Mouse (Mus musculus) liver, embryonic 13.5 days (tissue): ENCODE measurements around the gene Npdc1. TPM values are rescaled to one million over a fixed set of nuclear protein-coding genes. Genes with fewer than 3 reads are reported as not detected.
A peak's percentile ranks its signal among the peaks of the same experiment; 100 is the strongest.
"Not testable (repeated sequence)": the region's sequence is repeated elsewhere in the genome, so short reads cannot be mapped to it uniquely, and the experiment has no call there.

Source experiments
- ATAC-seq: fragments of 200-750 bp; cut with Nextera tagmentation; 2 replicates; pipeline ENCODE4 v1.8.0; 2017; ENCODE audit warnings: low read depth, mild to moderate bottlenecking, moderate number of reproducible peaks, moderate library complexity
- DNase-seq: peaks from one replicate; pipeline ENCODE4 v3.0.0; 2022
- H3K27ac ChIP-seq: fragments of 300-500 bp; sonication (generic); 2 replicates; pipeline ENCODE4 v1.5.1; 2015; ENCODE audit warnings: moderate library complexity, mild to moderate bottlenecking, inconsistent platforms
- H3K27me3 ChIP-seq: fragments of 300-500 bp; sonication (generic); 2 replicates; pipeline ENCODE4 v1.6.1; 2015; ENCODE audit warnings: mild to moderate bottlenecking, inconsistent platforms
- H3K36me3 ChIP-seq: fragments of 300-500 bp; sonication (generic); 2 replicates; pipeline ENCODE4 v1.6.1; 2015; ENCODE audit warnings: mild to moderate bottlenecking, inconsistent platforms
- H3K4me1 ChIP-seq: fragments of 300-500 bp; sonication (generic); replicated peaks from 2 replicates; pipeline ENCODE4 v1.6.1; 2015; ENCODE audit warnings: inconsistent platforms
- H3K4me2 ChIP-seq: fragments of 300-500 bp; sonication (generic); 2 replicates; pipeline ENCODE4 v1.6.1; 2015; ENCODE audit warnings: inconsistent platforms, mild to moderate bottlenecking, moderate library complexity
- H3K4me3 ChIP-seq: fragments of 300-500 bp; sonication (generic); replicated peaks from 2 replicates; pipeline ENCODE4 v1.5.1; 2015; ENCODE audit warnings: mild to moderate bottlenecking, inconsistent platforms
- H3K9ac ChIP-seq: fragments of 300-500 bp; sonication (generic); 2 replicates; pipeline ENCODE4 v1.6.1; 2015; ENCODE audit warnings: mild to moderate bottlenecking, inconsistent platforms
- H3K9me3 ChIP-seq: fragments of 300-500 bp; sonication (generic); replicated peaks from 2 replicates; pipeline ENCODE4 v1.6.1; 2016; ENCODE audit warnings: inconsistent platforms
- WGBS: fragments of 180-500 bp; shearing (Covaris S2); methylation state at CpG from one replicate; pipeline ENCODE4 v1.1.7; 2015; ENCODE audit not compliant: insufficient replicate concordance; 5-methylcytosine and 5-hydroxymethylcytosine counted together
- polyA plus RNA-seq: library from polyadenylated mRNA; unstranded; fragments of >200 nt; fragmentation: Nextera tagmentation; extraction: Ambion mirVana; gene quantifications from 2 replicates; pipeline ENCODE4 v1.2.1, GENCODE M21; 2015

Npdc1 gene
- polyA plus RNA-seq, 1 experiment from 2014 or later = 4.2 TPM

DNA sequence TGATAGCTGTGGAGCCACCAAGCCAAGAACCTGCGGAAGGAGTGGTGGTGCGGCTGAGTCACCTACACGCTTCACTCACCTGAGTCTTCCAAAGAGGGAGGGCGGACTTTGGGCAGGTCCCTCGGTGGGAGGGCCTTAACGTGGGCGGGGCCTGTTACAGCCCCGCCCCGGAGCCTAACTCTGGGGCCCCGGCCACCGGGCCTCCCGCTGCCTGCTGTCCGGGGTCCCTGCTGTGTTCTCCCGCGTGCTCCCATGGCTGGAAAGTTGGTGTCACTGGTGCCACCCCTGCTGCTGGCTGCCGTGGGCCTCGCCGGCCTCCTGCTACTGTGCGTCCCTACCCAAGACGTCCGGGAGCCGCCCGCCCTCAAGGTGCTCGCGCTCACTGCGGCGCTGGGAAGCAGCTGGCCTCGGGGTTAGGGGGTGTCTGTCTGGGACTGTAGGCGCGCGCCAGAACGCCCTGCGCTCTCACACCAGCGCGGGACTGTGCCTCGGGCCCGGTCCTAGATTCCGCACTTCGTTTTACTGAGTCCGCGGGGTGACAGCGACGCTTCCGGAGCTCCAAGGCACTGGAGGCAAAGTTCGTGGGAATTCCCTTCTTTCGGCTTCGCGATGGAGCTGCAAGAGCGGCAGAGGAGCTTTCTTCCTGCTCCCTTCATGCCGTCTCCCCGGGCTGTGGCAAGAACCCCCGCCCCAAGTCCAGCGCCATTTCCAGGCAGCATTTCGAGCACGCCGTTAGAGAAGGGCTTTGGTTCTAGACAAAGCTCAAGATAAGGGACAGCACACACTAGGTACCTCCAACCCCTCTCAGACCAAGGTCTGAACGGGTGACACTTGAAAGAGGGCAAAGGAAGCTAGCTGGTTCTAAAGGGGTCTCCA lies 3.2 kb upstream of the Npdc1 start, which contains the start of gene Entpd2:
TSS of gene Entpd2 (plus strand) at position 154 of the 876 bp plus-strand sequence.
- peak within 1 kb of the TSS; percentile 72 for H3K4me2 ChIP-seq
- no peaks in the 10 kb centered on the region for H3K9me3 ChIP-seq
- H3K4me1 ChIP-seq = peaks cover 19% of the 10 kb centered on the region
- WGBS = 2% methylated on average over 57 of the region's 57 CpGs
- DNase-seq = no peak
- no peak within 1 kb of the TSS for H3K27ac ChIP-seq
- ATAC-seq = peak; percentile 59; the same call in 1 of the 2 replicates
- no peak within 1 kb of the TSS for H3K9ac ChIP-seq
- peak within 1 kb of the TSS; percentile 51 for H3K4me3 ChIP-seq
- H3K27me3 ChIP-seq = peaks cover 81% of the 10 kb centered on the region
- no peaks in the 10 kb centered on the region for H3K36me3 ChIP-seq

DNA sequence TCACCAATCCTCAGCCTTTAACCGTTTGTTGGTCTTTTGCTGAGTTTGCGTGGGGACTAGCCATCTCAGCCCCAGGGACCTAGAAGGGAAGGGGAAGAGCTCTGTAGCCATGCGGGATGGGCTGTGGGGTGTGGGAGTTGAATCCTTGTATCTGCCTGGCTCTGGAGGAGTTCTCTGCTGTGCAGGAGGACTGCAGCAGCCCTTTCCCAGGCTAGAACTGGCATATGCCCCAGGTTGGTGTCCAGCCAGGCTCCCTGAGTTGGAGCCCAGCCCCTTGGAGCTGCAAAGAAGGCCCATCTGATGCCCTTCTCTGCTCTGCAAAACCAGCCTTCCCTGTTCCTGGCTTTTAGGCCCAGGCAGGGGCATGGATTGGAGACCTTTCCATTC lies 2.6 kb upstream of the Npdc1 start:
- Histone ChIP-seq H3K27me3 (peaks cover 88% of the 10 kb centered on the region), H3K27ac (no peak overlapping the region), H3K9ac (no peak overlapping the region), H3K4me3 (no peak overlapping the region), H3K4me1 (peaks cover 19% of the 10 kb centered on the region), H3K4me2 (no peak overlapping the region), H3K9me3 (no peaks in the 10 kb centered on the region), H3K36me3 (no peaks in the 10 kb centered on the region)
- no peak for ATAC-seq
- DNase-seq = no peak
- 27% methylated on average over 3 of the region's 3 CpGs for WGBS

DNA sequence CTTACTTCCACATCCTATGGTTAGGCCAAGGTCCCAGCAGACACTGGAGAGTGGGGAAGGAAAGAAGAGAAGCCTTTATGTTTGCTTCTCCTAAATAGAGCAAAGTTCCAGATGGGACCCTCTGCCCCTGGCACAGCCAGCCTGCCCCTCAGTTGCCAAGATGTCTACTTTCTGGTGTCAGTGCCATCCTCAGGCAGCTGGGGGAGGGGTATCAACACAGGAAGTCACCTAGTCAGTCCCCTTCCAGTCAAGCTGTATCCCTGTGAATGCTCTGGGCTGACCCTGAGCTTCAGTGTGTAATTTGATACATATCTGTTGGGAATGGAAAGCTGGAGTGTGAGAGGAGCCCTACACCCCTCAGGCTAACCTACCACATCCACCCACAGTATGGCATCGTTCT lies 2.1 kb upstream of the Npdc1 start:
- no peaks in the 10 kb centered on the region for H3K36me3 ChIP-seq
- no peaks in the 10 kb centered on the region for H3K9me3 ChIP-seq
- peaks cover 19% of the 10 kb centered on the region for H3K4me1 ChIP-seq
- H3K27me3 ChIP-seq = peaks cover 92% of the 10 kb centered on the region
- DNase-seq = no peak
- H3K27ac ChIP-seq = no peak overlapping the region
- no peak overlapping the region for H3K4me3 ChIP-seq
- ATAC-seq = no peak
- no peak overlapping the region for H3K9ac ChIP-seq
- 43% methylated on average over 1 of the region's 1 CpGs for WGBS
- no peak overlapping the region for H3K4me2 ChIP-seq

DNA sequence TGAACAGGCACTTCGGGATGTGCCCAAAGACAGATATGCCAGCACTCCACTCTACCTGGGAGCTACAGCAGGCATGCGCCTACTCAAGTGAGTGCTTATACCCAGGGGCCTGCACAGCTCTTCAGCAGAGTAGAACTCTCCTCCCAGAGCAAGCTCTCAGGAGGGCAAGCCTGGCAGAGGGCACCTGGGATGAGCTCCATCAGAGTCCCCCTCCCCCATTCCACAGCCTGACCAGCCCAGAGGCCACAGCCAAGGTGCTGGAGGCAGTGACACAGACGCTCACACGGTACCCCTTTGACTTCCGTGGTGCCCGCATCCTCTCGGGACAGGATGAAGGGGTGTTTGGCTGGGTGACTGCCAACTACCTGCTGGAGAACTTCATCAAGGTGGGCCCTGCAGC lies 1.1 kb upstream of the Npdc1 start:
- Histone ChIP-seq H3K4me1 (peaks cover 25% of the 10 kb centered on the region), H3K9ac (no peak overlapping the region), H3K4me3 (no peak overlapping the region), H3K36me3 (no peaks in the 10 kb centered on the region), H3K4me2 (no peak overlapping the region), H3K9me3 (no peaks in the 10 kb centered on the region), H3K27ac (no peak overlapping the region), H3K27me3 (peaks cover 99% of the 10 kb centered on the region)
- WGBS = 73% methylated on average over 7 of the region's 7 CpGs
- ATAC-seq (no peak), DNase-seq (no peak)

DNA sequence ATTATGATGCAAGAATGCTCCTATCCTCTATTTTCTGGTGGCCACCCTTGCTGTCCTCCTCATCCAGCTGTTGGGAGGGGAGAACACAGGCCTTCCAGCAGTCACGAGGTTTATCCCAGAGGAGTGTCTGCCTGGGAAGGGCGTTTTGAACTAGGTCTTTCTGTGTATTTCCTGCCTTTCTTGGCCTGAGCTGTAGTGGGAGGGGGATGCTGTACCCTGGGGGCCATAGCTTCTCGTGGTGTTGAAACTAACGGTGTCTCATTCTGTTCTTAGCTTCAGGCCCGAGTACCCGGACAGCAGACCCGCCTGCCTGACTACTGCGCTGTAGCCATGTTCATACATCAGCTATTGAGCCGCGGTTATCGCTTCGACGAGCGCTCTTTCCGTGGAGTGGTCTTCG lies 1.1 kb downstream of the Npdc1 start:
- H3K4me1 ChIP-seq = peaks cover 26% of the 10 kb centered on the region
- H3K9me3 ChIP-seq = no peaks in the 10 kb centered on the region
- peaks cover 98% of the 10 kb centered on the region for H3K27me3 ChIP-seq
- no peak for DNase-seq
- H3K4me3 ChIP-seq = no peak overlapping the region
- H3K27ac ChIP-seq = no peak overlapping the region
- ATAC-seq = no peak
- no peak overlapping the region for H3K4me2 ChIP-seq
- no peak overlapping the region for H3K9ac ChIP-seq
- WGBS = 19% methylated on average over 16 of the region's 16 CpGs
- H3K36me3 ChIP-seq = no peaks in the 10 kb centered on the region

DNA sequence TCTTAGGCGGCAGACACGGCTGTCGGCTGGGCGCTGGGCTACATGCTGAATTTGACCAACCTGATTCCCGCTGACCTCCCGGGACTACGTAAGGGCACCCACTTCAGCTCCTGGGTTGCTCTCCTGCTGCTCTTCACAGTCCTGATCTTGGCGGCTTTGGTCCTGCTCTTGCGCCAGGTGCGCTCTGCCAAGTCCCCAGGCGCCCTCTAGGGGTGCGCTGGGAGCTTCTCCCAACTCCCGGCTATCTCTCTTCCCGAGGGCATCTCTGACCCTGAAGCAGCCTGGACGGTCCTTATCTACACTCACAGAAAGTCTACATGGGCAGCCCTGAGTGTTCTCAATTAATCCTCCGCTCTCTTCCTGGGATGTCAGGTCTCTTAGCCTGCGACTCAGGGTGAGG lies 1.6 kb downstream of the Npdc1 start:
- Histone ChIP-seq H3K4me1 (peaks cover 21% of the 10 kb centered on the region), H3K27me3 (peaks cover 98% of the 10 kb centered on the region), H3K36me3 (no peaks in the 10 kb centered on the region), H3K9ac (no peak overlapping the region), H3K9me3 (no peaks in the 10 kb centered on the region), H3K4me2 (0 out of 2 replicates have a peak overlapping the region, but pooled peaks have one; percentile 19), H3K27ac (no peak overlapping the region), H3K4me3 (no peak overlapping the region)
- 0 out of 2 replicates have a peak, but pooled peaks have one; percentile 43 for ATAC-seq
- DNase-seq = peak; percentile 34
- WGBS = 3% methylated on average over 17 of the region's 17 CpGs

DNA sequence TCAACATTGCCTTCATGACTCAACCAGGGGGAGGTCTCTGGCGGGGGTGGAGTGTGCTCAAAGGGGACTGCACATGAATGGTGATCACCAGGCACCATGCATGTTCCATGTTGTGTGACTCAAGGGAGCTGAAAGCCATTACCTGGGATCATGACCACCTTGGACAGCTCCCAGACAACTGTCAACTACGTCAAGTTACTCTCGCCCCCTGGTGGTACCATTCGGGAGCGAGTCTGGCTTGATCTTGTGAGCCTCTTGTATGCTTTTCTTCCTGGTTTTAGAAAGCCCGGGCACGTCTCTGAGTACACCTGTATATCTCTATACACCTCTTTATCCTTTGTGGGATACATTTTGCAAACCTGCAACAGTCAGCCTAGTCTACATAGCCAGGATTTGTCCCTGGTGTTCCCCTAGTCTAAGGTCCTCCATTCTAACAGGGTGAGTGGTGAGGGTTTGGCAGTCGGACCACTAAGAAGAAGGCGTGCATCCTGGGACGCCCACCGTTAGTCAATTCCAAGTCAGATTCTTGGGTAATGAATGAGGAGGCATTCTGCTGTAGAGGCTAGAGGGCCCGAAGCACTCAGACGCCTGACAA lies 3.3 kb downstream of the Npdc1 start:
- peak; percentile 67 for DNase-seq
- 3% methylated on average over 13 of the region's 13 CpGs for WGBS
- H3K9ac ChIP-seq = 0 out of 2 replicates have a peak overlapping the region, but pooled peaks have one; percentile 2
- no peak overlapping the region for H3K27ac ChIP-seq
- peaks cover 94% of the 10 kb centered on the region for H3K27me3 ChIP-seq
- H3K4me1 ChIP-seq = peaks cover 13% of the 10 kb centered on the region
- H3K4me3 ChIP-seq = peak overlapping the region; percentile 56
- H3K36me3 ChIP-seq = no peaks in the 10 kb centered on the region
- peak overlapping the region; percentile 62 for H3K4me2 ChIP-seq
- no peak for ATAC-seq
- no peaks in the 10 kb centered on the region for H3K9me3 ChIP-seq

DNA sequence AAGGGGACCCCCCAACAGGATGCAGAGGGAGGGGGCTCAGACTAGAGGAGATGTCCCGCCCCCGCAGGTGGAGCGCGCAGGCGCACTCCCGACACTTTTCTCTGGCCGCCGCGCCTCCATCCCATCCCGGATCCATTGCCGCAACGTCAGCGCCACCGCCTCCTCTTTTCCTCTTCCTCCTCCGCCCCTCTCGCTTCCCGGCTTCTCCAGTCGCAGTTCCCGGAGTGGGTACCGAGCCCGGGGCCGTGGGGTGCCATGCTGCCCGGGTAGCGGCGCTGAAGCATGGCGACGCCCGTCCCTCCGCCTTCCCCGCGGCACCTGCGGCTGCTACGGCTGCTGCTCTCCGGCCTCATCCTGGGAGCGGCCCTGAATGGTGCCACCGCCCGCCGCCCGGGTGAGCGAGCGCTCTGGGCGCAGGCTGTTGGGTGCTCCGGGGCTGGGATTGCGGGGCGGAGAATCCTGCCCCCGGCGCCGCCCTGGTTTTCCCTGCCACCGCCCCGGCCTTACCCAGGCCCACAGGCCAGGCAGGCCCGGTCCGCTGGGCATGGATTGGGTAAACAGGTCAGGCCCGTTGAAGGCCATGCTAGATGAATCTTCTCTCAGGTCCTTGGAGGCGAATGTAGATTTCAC lies 3.9 kb downstream of the Npdc1 start:
- Histone ChIP-seq H3K4me1 (peaks cover 13% of the 10 kb centered on the region), H3K9ac (0 out of 2 replicates have a peak overlapping the region, but pooled peaks have one; percentile 2), H3K27ac (no peak overlapping the region), H3K36me3 (no peaks in the 10 kb centered on the region), H3K9me3 (no peaks in the 10 kb centered on the region), H3K4me2 (peak overlapping the region; percentile 62), H3K4me3 (peak overlapping the region; percentile 56), H3K27me3 (peaks cover 92% of the 10 kb centered on the region)
- ATAC-seq = peak; percentile 21; the same call in 1 of the 2 replicates
- no peak for DNase-seq
- 3% methylated on average over 53 of the region's 54 CpGs for WGBS

DNA sequence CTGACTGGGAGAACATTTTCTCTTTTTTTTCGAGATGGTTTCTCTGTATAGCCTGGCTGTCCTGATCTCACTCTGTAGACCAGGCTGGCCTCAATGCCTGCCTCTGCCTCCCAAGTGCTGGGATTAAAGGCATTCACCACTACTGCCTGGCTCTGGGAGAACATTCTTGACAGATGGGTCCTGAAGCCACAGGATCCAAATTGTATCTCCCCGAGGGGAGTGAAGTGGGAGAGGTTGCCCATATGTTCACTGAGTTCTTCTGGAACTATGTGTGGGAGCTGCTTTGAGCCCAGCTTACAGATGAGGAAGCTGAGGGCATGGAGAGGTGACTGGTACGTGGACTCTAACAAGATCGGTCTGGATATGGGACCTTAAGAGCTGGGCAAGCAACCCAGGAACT lies 4.8 kb downstream of the Npdc1 start:
- H3K27me3 ChIP-seq = peaks cover 83% of the 10 kb centered on the region

DNA sequence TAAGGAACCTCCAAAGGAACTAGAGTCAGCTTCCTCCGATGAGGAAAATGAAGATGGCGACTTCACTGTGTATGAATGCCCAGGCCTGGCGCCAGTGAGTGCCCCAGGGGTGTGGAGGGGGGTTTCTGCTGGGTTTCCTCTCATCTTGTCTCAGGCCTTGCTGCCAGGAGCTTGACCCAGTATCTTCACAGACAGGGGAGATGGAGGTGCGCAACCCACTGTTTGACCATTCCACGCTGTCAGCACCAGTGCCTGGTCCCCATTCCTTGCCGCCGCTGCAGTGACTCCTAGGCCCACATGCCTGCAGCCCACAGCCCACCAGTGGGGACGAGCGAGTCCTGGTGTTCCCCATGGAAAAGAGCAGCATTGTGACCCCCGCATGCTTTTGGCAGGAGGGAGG lies 9.8 kb downstream of the Npdc1 start:
- no peak overlapping the region for H3K4me3 ChIP-seq

More for the DNA sequence above, 4.8 kb downstream of the Npdc1 start:
- H3K27ac ChIP-seq = no peak overlapping the region
- H3K9me3 ChIP-seq = no peaks in the 10 kb centered on the region
- 56% methylated on average over 4 of the region's 4 CpGs for WGBS
- peaks cover 13% of the 10 kb centered on the region for H3K4me1 ChIP-seq
- no peak overlapping the region for H3K4me2 ChIP-seq
- DNase-seq = no peak
- no peaks in the 10 kb centered on the region for H3K36me3 ChIP-seq
- H3K9ac ChIP-seq = no peak overlapping the region
- H3K4me3 ChIP-seq = no peak overlapping the region
- ATAC-seq = no peak

DNA sequence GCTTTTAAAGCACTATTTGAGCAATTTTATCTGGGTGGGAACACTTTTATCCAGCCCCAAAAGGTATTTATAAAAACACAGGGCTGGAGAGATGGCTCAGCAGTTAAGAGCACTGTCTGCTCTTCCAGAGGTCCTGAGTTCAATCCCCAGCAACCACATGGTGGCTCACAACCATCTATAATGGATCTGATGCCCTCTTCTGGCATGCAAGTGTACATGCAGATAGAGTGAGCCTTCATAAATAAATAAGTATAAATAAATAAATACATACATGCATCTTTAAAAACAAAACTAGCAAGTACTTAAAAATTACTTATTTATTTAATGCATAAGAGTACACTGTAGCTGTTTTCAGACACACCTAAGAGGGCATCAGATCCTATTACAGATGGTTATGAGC lies 14.3 kb downstream of the Npdc1 start:
- H3K27ac ChIP-seq, H3K4me3 ChIP-seq, DNase-seq, H3K9me3 ChIP-seq, ATAC-seq, H3K36me3 ChIP-seq, H3K9ac ChIP-seq, H3K4me1 ChIP-seq, H3K4me2 ChIP-seq: not testable (repeated sequence)
- H3K27me3 ChIP-seq = 0 out of 2 replicates have a peak, but pooled peaks cover 12% of the 10 kb centered on the region

More for the DNA sequence above, 9.8 kb downstream of the Npdc1 start:
- Histone ChIP-seq H3K36me3 (no peaks in the 10 kb centered on the region), H3K27me3 (peaks cover 41% of the 10 kb centered on the region), H3K4me1 (no peaks in the 10 kb centered on the region), H3K9me3 (no peaks in the 10 kb centered on the region), H3K27ac (no peak overlapping the region), H3K9ac (no peak overlapping the region), H3K4me2 (no peak overlapping the region)
- WGBS = 66% methylated on average over 10 of the region's 10 CpGs
- DNase-seq (no peak), ATAC-seq (no peak)
